Mouse (Mus musculus) kidney, adult 2 months (tissue): ENCODE data around the gene Fbxo45. TPM values are rescaled to one million over a fixed set of nuclear protein-coding genes. Genes with fewer than 3 reads are reported as not detected.
"Not testable (repeated sequence)": the region's sequence is repeated elsewhere in the genome, so short reads cannot be mapped to it uniquely, and the experiment has no call there.

ENCODE experiments used
- DNase-seq: peaks from one replicate; pipeline ENCODE4 v3.0.0; 2021
- H3K27ac ChIP-seq: fragments of 200-500 bp; 2 replicates; pipeline ENCODE4 v1.5.1; 2012; ENCODE audit warnings: low read depth, low read length, control low read depth, inconsistent platforms; ENCODE audit not compliant: insufficient read depth
- H3K27me3 ChIP-seq: fragments of 200-500 bp; replicated peaks from 2 replicates; pipeline ENCODE4 v1.6.1; 2012; ENCODE audit warnings: mild to moderate bottlenecking, moderate library complexity, low read length, inconsistent platforms; ENCODE audit not compliant: control insufficient read depth, insufficient read depth
- H3K36me3 ChIP-seq: fragments of 200-500 bp; 2 replicates; pipeline ENCODE4 v1.6.1; 2012; ENCODE audit warnings: mild to moderate bottlenecking, moderate library complexity, low read length, inconsistent platforms; ENCODE audit not compliant: control insufficient read depth, insufficient read depth
- H3K4me1 ChIP-seq: fragments of 200-500 bp; 2 replicates; pipeline ENCODE4 v1.6.1; 2011; ENCODE audit warnings: low read length; ENCODE audit not compliant: control insufficient read depth, insufficient read depth
- H3K4me3 ChIP-seq: fragments of 200-500 bp; 2 replicates; pipeline ENCODE4 v1.5.1; 2011; ENCODE audit warnings: mild to moderate bottlenecking, low read depth, low read length, control low read depth; ENCODE audit not compliant: insufficient read depth
- CTCF ChIP-seq: fragments of 200-500 bp; conservative IDR thresholded peaks from 2 replicates; pipeline ENCODE4 v1.5.1; 2011; ENCODE audit warnings: low read depth, mild to moderate bottlenecking, control low read depth, low read length, moderate library complexity, mixed read lengths; ENCODE audit not compliant: insufficient read depth, insufficient read length
- POLR2A ChIP-seq: fragments of 200-500 bp; IDR thresholded peaks from one replicate; pipeline ENCODE4 v1.6.1; 2011; ENCODE audit warnings: low read depth, low read length, control low read depth
- WGBS: fragments of 180-500 bp; shearing (Covaris S2); methylation state at CpG from one replicate; pipeline ENCODE4 v1.1.7; 2018; 5-methylcytosine and 5-hydroxymethylcytosine counted together
- polyA plus RNA-seq: library from polyadenylated mRNA; depleted of rRNA; stranded (reverse); fragments of >200 nt; gene quantifications from 2 replicates; pipeline ENCODE4 v1.2.3, GENCODE M21; 2012

Fbxo45 gene
- polyA plus RNA-seq, 1 experiment, result 3.5 TPM

GRCm38 (mm10) chr16:32237930-32238680 is 8.9 kb downstream of the Fbxo45 start:
- Histone ChIP-seq H3K4me3 (no peak overlapping the region), H3K27me3 (no peaks in the 10 kb centered on the region), H3K27ac (no peak overlapping the region), H3K36me3 (no peaks in the 10 kb centered on the region), H3K4me1 (no peaks in the 10 kb centered on the region)
- TF ChIP-seq POLR2A (no peak), CTCF (no peak)
- WGBS, result 77% methylated on average over 19 of the region's 19 CpGs
- no peak for DNase-seq

- H3K36me3 ChIP-seq, H3K4me3 ChIP-seq, DNase-seq, H3K27ac ChIP-seq, H3K27me3 ChIP-seq, H3K4me1 ChIP-seq: not testable (repeated sequence)
- 83% methylated on average over 3 of the region's 3 CpGs for WGBS
Measured at GRCm38 (mm10) chr16:32232050-32232449, 14.9 kb downstream of the Fbxo45 start.

- Histone ChIP-seq H3K4me3 (no peak overlapping the region), H3K4me1 (no peaks in the 10 kb centered on the region), H3K36me3 (no peaks in the 10 kb centered on the region), H3K27me3 (no peaks in the 10 kb centered on the region), H3K27ac (no peak overlapping the region)
- DNase-seq, result no peak
- no peak for TF ChIP-seq POLR2A
- no peak for TF ChIP-seq CTCF
Measured at GRCm38 (mm10) chr16:32222399-32222798, 24.6 kb downstream of the Fbxo45 start.

GRCm38 (mm10) chr16:32221803-32222202 is 25.2 kb downstream of the Fbxo45 start:
- H3K4me1 ChIP-seq, result no peaks in the 10 kb centered on the region
- TF ChIP-seq POLR2A (no peak), CTCF (no peak)
- H3K27ac ChIP-seq, result no peak overlapping the region
- no peaks in the 10 kb centered on the region for H3K27me3 ChIP-seq
- 82% methylated on average over 4 of the region's 4 CpGs for WGBS
- no peak overlapping the region for H3K4me3 ChIP-seq
- H3K36me3 ChIP-seq, result no peaks in the 10 kb centered on the region
- no peak for DNase-seq

GRCm38 (mm10) chr16:32214804-32215576 is 32.0 kb downstream of the Fbxo45 start:
- H3K27me3 ChIP-seq, result no peaks in the 10 kb centered on the region
- 68% methylated on average over 17 of the region's 17 CpGs for WGBS

GRCm38 (mm10) chr16:32214156-32214555 is 32.8 kb downstream of the Fbxo45 start:
- no peak overlapping the region for H3K27ac ChIP-seq
- no peak overlapping the region for H3K4me3 ChIP-seq
- no peaks in the 10 kb centered on the region for H3K27me3 ChIP-seq
- TF ChIP-seq CTCF (no peak), POLR2A (no peak)
- no peak for DNase-seq
- H3K36me3 ChIP-seq, result no peaks in the 10 kb centered on the region
- H3K4me1 ChIP-seq, result no peaks in the 10 kb centered on the region

More at GRCm38 (mm10) chr16:32214804-32215576, 32.0 kb downstream of the Fbxo45 start:
- Histone ChIP-seq H3K27ac (no peak overlapping the region), H3K4me1 (no peaks in the 10 kb centered on the region), H3K4me3 (no peak overlapping the region), H3K36me3 (no peaks in the 10 kb centered on the region)
- DNase-seq, result no peak
- TF ChIP-seq POLR2A, result no peak
- TF ChIP-seq CTCF, result no peak

- Histone ChIP-seq H3K27ac (no peak overlapping the region), H3K36me3 (no peaks in the 10 kb centered on the region), H3K4me3 (no peak overlapping the region), H3K27me3 (no peaks in the 10 kb centered on the region), H3K4me1 (no peaks in the 10 kb centered on the region)
- TF ChIP-seq CTCF (0 out of 2 replicates have a peak, but pooled peaks have one; percentile 13), POLR2A (no peak)
- WGBS, result 58% methylated on average over 3 of the region's 3 CpGs
- DNase-seq, result no peak
Measured at GRCm38 (mm10) chr16:32204902-32205301, 42.1 kb downstream of the Fbxo45 start.
